Mouse (Mus musculus) MEL (cell line): ENCODE measurements at regions not wholly inside any gene's neighbourhood (a gene's known extent, or its start where the extent isn't known, plus 50 kb on each side); places are given as distances from the start of the nearest gene placed in this dataset.

Source experiments
- CTCF ChIP-seq, 3 experiments: IDR thresholded peaks in 2 of 3; conservative IDR thresholded peaks in 1 of 3; 2 replicates each; pipeline ENCODE4 v1.5.1; 2011 to 2012; ENCODE audit warnings: low read length in 3 of 3, low read depth in 2 of 3, mild to moderate bottlenecking in 2 of 3, improper control_type of control experiment in 1 of 3, inconsistent platforms in 1 of 3, mixed read lengths in 1 of 3, moderate library complexity in 1 of 3; ENCODE audit not compliant: control insufficient read depth in 1 of 3, insufficient read depth in 1 of 3, poor library complexity in 1 of 3, severe bottlenecking in 1 of 3
- ELF1 ChIP-seq: IDR thresholded peaks from 2 replicates; pipeline ENCODE4 v1.6.1; 2014; ENCODE audit warnings: low read depth, mild to moderate bottlenecking, inconsistent platforms, low read length, improper control_type of control experiment, moderate library complexity
- POLR2A ChIP-seq, 2 experiments: IDR thresholded peaks; 2 replicates each; pipeline ENCODE4 v1.6.1; 2011 to 2012; ENCODE audit warnings: low read length in 2 of 2, mild to moderate bottlenecking in 2 of 2, control low read depth in 1 of 2, improper control_type of control experiment in 1 of 2, low read depth in 1 of 2, moderate library complexity in 1 of 2; ENCODE audit not compliant: control insufficient read depth in 1 of 2, insufficient read depth in 1 of 2, poor library complexity in 1 of 2
- UBTF ChIP-seq: IDR thresholded peaks from 2 replicates; pipeline ENCODE4 v1.6.1; 2012; ENCODE audit warnings: low read depth, mild to moderate bottlenecking, inconsistent platforms, low read length, improper control_type of control experiment, moderate library complexity, borderline replicate concordance; ENCODE audit not compliant: insufficient read depth
- ZC3H11A ChIP-seq: IDR thresholded peaks from 2 replicates; pipeline ENCODE4 v1.6.1; 2012; ENCODE audit warnings: low read depth, mild to moderate bottlenecking, inconsistent platforms, low read length, improper control_type of control experiment

DNA sequence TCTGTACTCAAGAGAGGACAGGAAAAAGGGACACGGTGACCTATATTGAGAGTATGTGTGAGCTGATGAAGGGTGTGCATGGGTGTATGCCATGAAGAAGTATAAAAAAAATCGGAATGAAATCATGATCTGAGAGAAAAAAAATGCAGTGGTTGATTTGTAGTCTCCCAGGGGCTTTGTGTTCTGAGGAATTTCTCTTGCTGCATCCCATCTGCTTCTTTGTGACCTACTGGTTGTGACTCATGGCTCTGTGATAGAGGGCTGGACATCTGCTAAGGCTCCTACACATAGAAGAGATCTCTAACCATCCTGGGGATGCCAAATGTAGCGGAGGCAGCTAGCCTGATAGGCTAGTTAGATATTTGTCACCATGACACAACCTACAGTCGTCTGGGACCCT lies 92.3 kb upstream of the Tgfbr2 start:
- TF ChIP-seq UBTF, result no peak
- no peak for TF ChIP-seq ZC3H11A
- no peak for TF ChIP-seq CTCF (IDR thresholded peaks at IDR 0.05 in 2 of 3, conservative IDR thresholded peaks at IDR 0.05 in 1 of 3; ENCODE audit: control insufficient read depth in 1 of 3, insufficient read depth in 1 of 3, low read depth in 2 of 3, low read length in 3 of 3, poor library complexity in 1 of 3, severe bottlenecking in 1 of 3)
- no peak for TF ChIP-seq POLR2A (IDR thresholded peaks at IDR 0.05; ENCODE audit: control insufficient read depth in 1 of 2, insufficient read depth in 1 of 2, low read depth in 1 of 2, low read length in 2 of 2, poor library complexity in 1 of 2)
- TF ChIP-seq ELF1, result no peak
